Mouse (Mus musculus) kidney, adult 8-10 months (tissue): ENCODE measurements at regions not wholly inside any gene's neighbourhood (a gene's known extent, or its start where the extent isn't known, plus 50 kb on each side); places are given as distances from the start of the nearest gene placed in this dataset.
A peak's percentile ranks its signal among the peaks of the same experiment; 100 is the strongest.

Experiments
- DNase-seq, 2 experiments: peaks; one replicate each; pipeline ENCODE4 v3.0.0; 2022

- DNase-seq = no peak
Observed at GRCm38 (mm10) chr3:27815201-27815695, 80.9 kb downstream of the Tmem212 start.

GRCm38 (mm10) chr3:27804271-27804670 lies 91.9 kb downstream of the Tmem212 start:
- no peak for DNase-seq

DNA sequence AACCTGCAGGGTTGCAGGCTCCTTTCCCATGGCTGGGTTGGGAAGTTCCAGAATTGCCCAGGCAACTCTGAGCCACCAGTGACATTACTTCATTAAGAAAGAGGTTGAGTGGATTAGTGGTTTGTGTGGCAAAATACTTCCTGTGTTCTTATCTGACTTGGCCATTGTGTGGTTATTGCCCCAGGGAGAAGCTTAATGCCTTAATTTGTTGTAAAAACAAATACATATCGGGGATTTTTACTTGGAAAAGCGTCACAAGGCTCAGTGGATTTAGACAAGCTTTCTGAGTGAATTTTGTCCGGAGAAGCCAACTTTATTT lies 80.5 kb upstream of the Fndc3b start:
- no peak for DNase-seq

DNA sequence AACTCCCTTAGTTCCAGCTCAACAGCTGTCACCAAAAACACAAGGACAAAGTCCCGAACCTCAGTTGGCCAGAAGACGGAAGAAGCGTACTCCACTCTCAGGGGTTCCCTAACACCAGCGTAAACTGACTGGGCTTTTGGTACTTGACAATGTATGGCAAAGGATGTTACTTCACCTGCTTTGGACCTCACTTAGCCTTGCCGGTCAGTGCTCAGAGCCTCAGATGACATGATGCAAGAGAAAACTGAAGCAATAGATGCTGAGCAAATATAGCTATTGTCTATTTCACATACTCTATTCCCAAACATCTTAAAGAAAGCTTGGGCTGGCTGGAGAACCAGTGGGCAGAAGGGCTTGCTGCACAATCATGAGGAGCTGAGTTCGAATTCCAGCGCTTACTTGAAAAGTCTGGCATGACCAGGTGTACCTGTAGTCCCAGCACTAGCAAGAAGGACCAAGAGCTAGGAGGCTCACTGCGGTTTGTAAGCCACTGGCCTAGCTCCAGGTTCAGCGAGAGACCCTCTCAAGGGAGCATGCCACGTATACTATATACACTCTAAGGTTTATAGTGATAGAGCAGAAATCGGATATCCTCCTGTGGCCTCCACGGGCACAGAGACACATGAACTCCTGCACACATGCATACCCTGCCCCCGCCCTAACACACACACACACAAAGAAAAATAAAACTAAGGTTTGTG lies 80.0 kb upstream of the Fndc3b start:
- no peak for DNase-seq

DNA sequence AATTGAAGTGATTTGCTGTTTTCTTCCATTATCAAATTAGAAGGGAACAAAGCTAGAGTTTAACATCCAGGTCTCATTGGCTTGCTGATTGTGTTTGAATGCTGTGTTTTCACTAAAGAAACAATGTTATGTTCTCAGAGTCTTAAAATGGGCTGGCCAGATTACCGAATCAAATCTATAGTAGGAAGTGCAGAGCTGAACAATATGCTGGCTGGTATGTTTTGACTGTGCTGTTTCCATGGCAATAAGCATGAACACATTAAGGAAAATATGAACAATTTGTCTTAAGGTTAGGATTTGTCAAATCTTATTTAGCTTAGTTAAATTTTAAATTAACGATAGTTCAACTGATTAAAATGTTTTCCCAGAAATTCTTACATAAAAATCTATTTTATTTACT lies 72.8 kb upstream of the Fndc3b start:
- DNase-seq = no peak

DNA sequence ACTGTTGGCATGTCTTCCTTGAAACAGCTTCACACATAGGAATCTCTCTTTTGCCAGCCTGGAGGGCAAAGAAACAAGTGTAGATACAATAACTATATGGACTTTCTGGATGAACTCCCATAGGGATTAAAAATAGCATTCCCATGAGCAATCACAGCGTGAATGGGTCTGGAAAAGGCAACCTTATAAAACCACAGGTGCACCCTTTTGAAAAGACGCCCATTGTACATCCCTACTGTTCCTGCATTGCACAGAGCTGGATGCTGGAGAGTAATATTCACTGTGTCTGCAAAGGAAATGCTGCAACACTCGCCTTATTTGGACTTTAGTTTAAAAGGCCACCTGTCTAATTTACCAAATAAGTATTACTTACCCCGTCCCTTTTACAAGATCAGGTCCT lies 72.4 kb upstream of the Fndc3b start:
- DNase-seq = no peak

DNA sequence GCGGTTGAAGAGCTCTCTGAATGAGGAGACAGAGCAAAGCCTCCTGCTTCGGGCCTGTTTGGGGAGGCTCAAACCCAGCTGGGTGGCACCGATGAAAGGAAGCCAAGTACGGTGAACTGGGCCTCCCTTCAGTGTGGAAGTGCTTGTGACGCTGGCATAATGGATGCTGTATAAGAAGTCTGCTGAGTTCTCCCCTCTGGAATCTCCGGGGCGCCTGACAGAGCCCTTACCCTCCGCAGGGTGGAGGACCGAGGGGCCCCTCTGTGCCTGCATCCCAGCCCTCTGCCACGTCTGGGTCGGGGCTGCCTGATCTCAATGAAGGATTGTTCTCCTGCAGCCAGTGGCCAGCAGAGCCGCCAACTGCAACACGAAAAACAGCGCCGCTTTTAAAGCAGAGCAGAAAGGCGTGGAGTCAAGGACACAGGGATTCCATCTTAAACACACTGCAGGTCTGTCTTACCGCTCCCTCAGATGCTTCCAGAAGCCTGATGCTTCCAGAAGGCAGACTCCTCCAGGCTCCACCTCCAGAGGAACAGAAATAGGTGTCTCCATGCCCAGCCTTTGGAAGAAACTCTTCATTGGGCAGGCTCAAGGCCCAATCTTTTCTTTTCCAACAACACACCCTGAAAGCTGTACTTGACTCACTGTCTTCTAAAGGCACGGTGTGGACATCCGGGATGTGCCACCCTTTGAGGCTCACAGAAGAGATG lies 71.1 kb upstream of the Fndc3b start:
- no peak for DNase-seq

DNA sequence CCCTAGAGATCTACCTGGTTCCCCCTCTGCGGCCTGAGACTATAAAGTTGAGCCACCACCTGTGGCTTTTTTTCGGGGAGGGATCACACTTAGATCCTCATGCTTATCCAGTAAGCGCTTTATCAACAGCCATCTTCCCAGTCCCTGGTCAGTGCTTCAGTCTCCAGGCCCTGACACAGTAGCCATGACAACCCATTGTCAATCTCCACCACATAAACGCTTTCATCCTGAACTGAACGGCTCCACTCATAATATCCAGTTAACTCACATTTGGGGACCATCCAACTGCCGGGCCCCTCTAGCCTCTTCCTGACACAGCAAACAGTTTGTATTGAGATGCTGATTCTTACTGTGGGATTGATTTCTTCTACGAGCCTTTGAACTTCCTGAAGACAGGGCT lies 68.8 kb upstream of the Fndc3b start:
- no peak for DNase-seq

DNA sequence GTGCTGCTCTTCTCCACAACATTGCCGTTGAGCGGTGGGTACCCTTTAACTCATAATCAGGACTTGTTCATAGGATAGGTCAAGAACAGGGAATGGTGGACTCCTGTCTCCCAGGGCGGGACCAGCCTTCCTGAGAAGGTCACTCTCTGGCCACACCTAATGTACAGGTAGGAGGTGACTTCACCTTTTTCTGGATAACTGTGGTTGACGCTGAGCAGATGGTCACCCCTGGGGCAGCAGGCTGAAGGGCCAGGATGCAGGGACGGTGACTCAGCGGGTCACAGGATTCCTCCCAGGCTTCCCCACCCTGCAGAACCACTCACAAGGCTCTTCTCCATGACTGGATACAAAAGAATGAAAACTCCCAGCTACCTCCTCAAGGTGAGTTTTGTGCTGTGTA lies 66.6 kb upstream of the Fndc3b start:
- DNase-seq = no peak

GRCm38 (mm10) chr3:27773176-27773575 lies 62.1 kb upstream of the Fndc3b start:
- DNase-seq = no peak

GRCm38 (mm10) chr3:27769438-27769837 lies 58.3 kb upstream of the Fndc3b start:
- no peak for DNase-seq

- DNase-seq = no peak
Observed at GRCm38 (mm10) chr3:27767188-27767587, 56.1 kb upstream of the Fndc3b start.

DNA sequence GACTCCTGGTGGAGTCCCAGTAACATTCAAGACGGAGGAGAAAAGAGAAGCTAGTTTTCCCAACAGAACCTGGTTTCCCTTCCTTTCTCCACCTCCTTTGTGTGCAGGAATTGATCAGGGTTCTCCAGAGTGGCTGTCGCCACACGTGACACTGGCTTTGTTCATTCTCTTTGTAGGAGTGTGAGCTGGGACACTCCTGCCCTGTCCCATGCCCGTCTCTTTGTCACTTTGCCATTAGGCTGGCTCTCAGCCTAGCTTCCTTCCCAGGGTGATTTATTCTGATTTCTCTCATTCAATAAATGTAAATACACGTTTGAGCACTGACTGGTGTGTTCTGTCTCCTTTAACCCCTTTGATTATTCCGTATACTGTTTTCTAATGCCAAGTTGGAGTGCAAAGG lies 55.3 kb upstream of the Fndc3b start:
- no peak for DNase-seq

- peak in 1 of 2 experiments; percentile 21 for DNase-seq
Observed at GRCm38 (mm10) chr3:27765929-27766328, 54.8 kb upstream of the Fndc3b start.

DNA sequence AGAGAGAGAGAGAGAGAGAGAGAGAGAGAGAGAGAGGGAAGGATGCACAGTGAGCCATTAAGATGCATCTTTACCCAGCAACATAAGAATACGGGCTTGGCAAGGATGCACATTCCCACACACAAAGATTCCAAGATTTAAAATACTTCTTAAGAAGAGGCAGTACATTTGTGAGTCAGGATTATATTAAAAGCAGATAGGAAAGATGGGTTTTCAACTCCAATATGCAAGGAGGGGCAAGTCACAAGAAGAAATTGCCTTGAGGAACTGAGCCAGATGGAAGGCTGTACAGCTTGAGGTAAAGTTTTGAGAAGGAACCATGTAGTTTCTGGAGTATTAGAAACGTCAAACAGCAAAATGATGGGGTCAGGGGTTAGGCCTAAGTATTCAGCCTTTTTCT lies 53.4 kb upstream of the Fndc3b start:
- no peak for DNase-seq

DNA sequence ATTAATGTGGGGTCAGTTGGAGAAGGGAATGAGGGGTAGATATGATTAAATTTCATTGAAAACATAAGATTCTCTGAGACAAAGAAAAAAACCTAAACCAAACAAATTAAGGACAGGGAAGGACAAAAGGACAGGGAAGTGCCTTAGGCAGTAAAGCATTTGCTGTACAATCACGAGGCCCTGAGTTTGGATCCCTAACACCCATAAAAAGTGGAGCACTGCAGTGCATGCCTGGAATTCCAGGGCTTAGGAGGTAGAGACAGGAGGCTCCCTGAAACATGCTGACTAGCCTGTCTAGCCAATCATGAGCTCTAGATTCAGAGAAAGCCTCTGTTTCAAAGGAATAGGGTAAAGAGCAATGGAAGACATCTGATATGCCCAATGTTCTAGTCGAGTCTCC lies 49.9 kb upstream of the Fndc3b start:
- DNase-seq = peak in 1 of 2 experiments; percentile 39
